20 mouse cellular contexts compared by ENCODE assay signal in the genomic region with DNA sequence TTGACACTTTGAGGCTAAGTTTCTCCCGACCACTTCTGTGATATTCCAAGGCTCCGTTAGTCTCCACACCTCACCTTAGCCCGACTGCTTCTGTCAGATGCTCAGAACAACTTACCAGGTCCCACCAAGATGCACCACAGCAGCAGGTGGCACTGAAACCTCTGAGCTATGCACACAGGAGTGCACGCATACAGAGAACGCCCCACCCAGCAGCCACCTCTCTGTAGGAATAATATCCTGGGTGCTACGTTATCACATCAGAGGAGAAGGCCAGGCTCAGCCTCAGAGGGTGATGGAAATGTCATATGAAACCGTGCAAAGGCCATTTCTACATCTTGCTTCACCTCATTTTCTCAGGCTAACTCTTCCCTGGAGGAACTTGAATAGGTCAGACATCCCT.
"Had no signal": no experiment of that assay in that cellular context is flagged by ENCODE, and none has a peak within 500 bp of the region (broad histone marks: within the 10 kb centered on the region; RNA-seq: fewer than 3 reads in every experiment).

No protein-coding gene starts in this region.

- DNase-seq: lung, adult 18-20 months; lung, embryonic 14.5 days; lung, postnatal 10 days; lung, postnatal 4 days; midbrain, embryonic 14.5 days; retina, postnatal 1 day; right cerebral cortex, adult 18-20 months; right cerebral cortex, postnatal 25 days; right cerebral cortex, postnatal 4 days; thymus, adult 18-20 months; thymus, postnatal 25 days; thymus, postnatal 4 days had no signal

- H3K4me1 ChIP-seq: megakaryocyte, embryonic 14.5 days; midbrain, embryonic 10.5 days; midbrain, embryonic 12.5 days; neural tube, embryonic 13.5 days; neural tube, embryonic 15.5 days had no signal

- H3K4me2 ChIP-seq: lung, embryonic 14.5 days; midbrain, embryonic 12.5 days; neural tube, embryonic 13.5 days; neural tube, embryonic 15.5 days had no signal

- ATAC-seq: midbrain, embryonic 16.5 days had no signal

- H3K27me3 ChIP-seq: megakaryocyte, embryonic 14.5 days; midbrain, embryonic 12.5 days; neural tube, embryonic 13.5 days; neural tube, embryonic 15.5 days had no signal

- H3K9ac ChIP-seq: liver, embryonic 14.5 days; lung, embryonic 14.5 days; midbrain, embryonic 12.5 days; neural tube, embryonic 13.5 days; neural tube, embryonic 15.5 days had no signal

- H3K4me3 ChIP-seq: megakaryocyte, embryonic 14.5 days; midbrain, embryonic 10.5 days; midbrain, embryonic 12.5 days; myocyte; neural tube, embryonic 13.5 days; neural tube, embryonic 15.5 days had no signal

- H3K9me3 ChIP-seq: megakaryocyte, embryonic 14.5 days; midbrain, embryonic 10.5 days; midbrain, embryonic 12.5 days; neural tube, embryonic 13.5 days; neural tube, embryonic 15.5 days had no signal

- H3K27ac ChIP-seq: liver, embryonic 14.5 days; midbrain, embryonic 10.5 days; midbrain, embryonic 12.5 days; neural tube, embryonic 13.5 days; neural tube, embryonic 15.5 days had no signal
